Mouse (Mus musculus) cerebellum, adult (tissue): ENCODE measurements around the gene Ccdc107.

ENCODE experiments used
- ATAC-seq: cut with Nextera tagmentation; 2 replicates; pipeline ENCODE4 v1.9.2; 2017; ENCODE audit warnings: mild to moderate bottlenecking, moderate library complexity, mixed read lengths; ENCODE audit not compliant: insufficient number of reproducible peaks, low FRiP score, low TSS enrichment

Gene Ccdc107

GRCm38 (mm10) chr4:43509109-43509508 lies 16.4 kb downstream of the Ccdc107 start:
- ATAC-seq: no peak

DNA sequence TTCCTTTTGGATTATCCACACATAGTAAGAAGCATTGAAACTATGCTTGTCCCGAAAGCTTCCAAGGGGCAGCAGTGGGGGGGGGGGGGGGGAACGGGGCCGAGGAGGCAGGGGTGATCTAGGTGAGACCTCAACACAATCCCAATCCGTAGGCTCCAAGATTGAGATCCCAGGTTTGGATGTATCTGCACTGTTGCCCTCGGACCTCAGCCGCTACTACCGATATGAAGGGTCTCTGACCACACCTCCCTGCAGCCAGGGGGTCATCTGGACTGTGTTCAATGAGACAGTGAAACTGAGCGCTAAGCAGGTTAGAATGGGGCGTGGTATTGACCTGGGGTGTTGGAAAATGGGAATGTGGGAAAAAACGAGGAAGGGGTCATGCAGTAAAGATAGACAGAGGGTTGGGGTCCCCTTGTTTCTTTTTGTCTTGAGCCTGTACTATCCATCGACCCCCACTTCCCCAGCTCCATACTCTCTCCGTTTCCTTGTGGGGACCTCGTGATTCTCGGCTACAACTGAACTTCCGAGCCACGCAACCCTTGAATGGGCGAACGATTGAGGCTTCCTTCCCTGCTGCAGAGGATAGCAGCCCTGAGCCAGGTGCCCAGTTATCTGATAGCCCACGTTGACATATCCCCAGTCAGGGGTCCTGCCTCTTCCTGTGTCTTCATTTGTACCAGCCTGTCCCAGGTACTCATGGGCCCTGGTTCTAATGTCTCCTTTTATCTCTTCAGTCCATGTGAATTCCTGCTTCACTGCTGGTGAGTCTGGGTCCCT lies 19.2 kb downstream of the Ccdc107 start:
- ATAC-seq: no peak

DNA sequence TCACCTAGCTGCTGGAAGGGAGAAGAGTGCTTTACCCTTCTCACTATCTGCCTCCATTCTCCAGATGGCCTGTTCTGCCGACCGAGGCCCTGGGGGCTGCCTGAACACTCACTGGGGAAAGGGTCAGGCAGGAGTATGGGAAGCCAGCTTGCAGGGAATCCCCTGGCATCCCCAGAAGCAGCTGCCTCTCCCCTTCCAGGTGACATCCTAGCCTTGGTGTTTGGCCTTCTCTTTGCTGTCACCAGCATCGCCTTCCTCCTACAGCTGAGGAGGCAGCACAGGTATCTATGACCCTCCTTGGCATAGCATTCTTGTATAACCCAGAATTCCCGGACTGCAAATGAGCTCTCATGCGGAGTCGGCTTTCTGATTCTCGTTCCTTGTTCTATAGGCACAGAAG lies 20.0 kb downstream of the Ccdc107 start:
- ATAC-seq: no peak

GRCm38 (mm10) chr4:43513300-43513699 lies 20.6 kb downstream of the Ccdc107 start:
- ATAC-seq: no peak

DNA sequence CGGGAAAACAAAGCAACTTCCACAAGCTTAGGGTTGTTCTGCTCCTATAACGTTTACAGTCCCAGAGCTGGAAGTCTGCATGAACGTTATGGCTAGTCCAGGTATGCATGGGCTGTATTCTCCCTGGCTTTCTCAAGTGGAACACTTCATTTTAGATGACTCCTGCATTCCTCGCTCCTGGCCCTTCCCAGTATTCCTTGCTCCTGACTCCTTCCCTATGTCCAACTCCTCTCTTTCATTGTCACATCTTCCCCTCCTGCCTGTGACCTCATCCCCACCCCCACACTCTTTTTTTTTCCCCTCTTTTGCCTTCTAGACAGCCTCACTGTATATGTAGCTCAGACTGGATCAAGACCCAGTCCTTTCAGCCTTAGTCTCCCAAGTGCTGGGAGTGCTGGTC lies 21.1 kb downstream of the Ccdc107 start:
- no peak for ATAC-seq

DNA sequence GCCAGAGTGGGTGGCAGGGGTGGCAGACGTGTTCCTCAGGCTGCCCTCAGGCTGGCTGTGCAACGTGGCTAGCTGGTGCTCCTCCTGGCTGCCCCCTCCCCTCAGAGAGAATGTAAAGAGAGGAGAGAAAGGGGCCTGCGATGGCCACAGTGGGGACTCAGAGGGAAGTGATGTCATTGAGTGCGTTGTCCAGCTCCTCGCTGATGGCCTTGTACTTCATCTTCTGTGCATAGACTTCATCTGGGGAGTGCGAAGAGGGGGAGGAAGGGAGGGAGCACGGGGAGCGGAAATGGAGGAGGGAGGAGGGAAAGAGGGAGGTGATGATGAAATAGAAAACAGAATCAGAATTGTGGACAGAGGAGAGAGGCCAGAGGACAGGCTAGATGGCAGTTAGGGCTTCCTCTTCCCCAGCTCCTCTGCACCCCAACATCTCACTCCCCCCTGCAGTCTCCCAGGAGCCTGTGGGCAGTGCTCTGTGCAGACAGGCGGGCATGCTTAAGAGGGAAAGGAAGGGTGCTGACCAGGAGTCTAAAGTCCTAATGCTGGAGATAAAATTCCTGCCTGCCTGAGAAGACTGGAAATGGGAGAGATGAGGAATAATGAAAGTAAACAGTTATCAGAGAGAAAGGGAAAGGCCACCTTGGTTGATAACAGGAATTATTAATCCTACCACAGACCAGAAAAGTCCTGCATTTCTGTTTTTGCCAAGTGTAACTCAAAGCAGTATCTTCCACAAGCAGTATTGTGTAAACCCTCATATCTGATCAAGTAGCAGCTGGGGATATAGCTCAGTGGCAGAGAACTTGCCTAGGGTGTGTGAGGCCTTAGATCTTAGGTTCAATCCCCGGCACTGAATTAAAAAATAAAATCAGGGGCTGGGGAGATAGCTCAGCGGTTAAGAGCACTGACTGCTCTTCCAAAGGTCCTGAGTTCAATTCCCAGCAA lies 23.3 kb downstream of the Ccdc107 start:
- ATAC-seq: no peak

- no peak for ATAC-seq
These were observed 26.9 kb downstream of the Ccdc107 start for GRCm38 (mm10) chr4:43519551-43519950.

DNA sequence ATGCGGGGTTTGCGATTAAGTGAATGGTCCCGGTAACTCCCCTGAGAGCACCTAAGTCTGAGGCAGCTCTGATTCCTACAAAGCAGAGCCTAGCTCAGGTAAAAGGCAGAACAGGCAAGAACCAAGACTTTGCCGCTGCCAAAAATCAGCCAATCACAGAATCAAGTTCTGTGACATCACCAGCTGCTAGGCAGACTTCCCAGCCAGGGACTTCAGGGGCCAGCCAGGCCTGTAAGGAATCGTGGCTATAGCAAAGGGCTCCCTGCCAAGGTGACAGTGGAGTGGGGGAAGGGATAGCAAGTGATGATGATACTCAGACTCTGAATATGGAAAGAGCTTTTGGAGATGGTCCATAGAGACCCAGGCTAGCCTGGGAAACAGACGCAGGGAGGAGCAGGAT lies 27.3 kb downstream of the Ccdc107 start:
- peak; percentile 65 for ATAC-seq

GRCm38 (mm10) chr4:43527880-43528279 lies 35.2 kb downstream of the Ccdc107 start:
- ATAC-seq: no peak

DNA sequence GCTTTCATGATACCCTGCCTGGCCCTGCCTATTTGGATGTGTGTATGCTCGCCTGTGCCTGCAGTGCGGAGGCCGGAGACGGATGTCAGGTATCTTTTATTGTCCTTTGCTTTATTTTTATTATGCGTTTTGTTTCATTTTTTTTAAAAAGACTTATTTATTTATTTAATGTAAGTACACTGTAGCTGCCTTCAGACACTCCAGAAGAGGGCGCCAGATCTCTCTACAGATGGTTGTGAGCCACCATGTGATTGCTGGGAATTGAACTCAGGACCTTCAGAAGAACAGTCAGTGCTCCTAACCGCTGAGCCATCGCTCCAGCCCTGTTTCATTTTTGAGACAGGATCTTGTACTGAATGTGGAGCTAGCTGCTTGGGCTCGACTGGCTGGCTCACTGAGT lies 35.8 kb downstream of the Ccdc107 start:
- no peak for ATAC-seq

- no peak for ATAC-seq
These were observed 37.4 kb downstream of the Ccdc107 start for GRCm38 (mm10) chr4:43530081-43530501.

- ATAC-seq: peak; percentile 72; the same call in 1 of the 2 replicates
These were observed 37.9 kb downstream of the Ccdc107 start for GRCm38 (mm10) chr4:43530581-43530980.

DNA sequence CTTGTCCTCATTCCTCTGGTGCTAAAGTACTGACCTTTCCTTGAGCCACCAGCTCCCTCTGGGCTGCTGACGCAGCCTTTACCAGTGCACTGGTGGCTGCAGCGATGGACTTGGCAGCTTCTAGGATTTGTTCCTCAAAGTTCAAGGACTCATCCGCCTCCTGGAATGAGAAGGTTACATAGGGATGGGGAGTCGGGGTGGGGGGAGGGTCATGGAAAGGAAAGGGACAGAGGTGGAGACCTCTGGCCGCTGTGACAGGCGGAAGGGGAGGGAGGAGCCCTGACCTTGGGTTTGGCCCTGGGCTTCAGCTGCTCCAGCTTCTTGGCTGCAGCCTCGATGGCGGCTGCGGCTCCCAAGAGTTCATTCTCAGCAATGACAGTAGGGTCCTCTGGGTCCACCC lies 40.6 kb downstream of the Ccdc107 start:
- ATAC-seq: no peak

DNA sequence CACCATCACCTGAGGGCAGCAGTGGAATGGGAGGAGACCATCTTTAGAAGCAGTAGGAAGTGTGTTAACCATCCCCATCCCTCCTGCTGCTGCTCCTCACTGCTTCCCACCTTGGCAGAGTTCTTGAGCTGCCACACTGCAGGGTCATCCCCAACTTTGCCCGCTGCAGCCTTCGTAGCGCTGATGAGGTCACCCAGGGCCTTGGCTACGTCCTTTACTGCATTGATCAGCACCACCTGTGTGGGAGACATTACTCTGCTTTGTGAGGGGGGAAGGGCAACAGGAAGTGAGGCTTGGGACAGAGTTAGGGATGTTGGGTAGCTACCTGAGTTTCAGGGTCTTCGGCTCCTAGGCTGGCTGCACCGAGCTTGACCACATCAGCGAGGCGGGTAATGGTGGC lies 42.9 kb downstream of the Ccdc107 start:
- no peak for ATAC-seq

GRCm38 (mm10) chr4:43536031-43536430 lies 43.3 kb downstream of the Ccdc107 start:
- no peak for ATAC-seq

GRCm38 (mm10) chr4:43542044-43542443 lies 49.3 kb downstream of the Ccdc107 start:
- no peak for ATAC-seq
